8 mouse cellular contexts compared by ENCODE assay signal in the genomic region with DNA sequence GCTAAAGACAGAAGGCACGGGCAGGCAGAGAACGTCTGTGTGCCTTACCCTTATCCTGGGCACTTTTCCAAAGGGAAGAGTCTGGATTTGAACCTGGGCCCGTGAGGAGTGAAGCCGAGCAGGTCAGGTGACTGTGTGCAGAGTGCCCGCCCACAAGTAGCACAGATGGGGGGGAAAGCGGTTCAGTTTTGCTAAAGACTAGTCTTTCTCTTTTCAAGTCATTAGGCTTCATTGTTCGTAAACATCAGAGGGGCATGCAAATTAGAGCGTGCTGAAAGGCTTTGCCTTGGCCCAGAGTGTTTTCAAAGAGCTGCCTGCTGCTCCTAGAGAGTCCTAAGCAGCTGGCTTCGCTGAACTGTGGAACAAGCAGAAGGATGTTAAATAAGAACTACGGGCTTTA. TPM values are rescaled to one million over a fixed set of nuclear protein-coding genes. Genes with fewer than 3 reads are reported as not detected.
A peak's percentile ranks its signal among the peaks of the same experiment; 100 is the strongest.
DNase-seq lines count a peak whose midpoint lies in the region; ATAC-seq and TF ChIP-seq lines count a peak whose summit lies in the region.

No protein-coding gene starts in this region.

- no peaks in the 10 kb centered on the region for H3K27me3 ChIP-seq in neural tube, embryonic 13.5 days

- TF ChIP-seq CTCF in gastrocnemius, adult 2 months (IDR thresholded peaks at IDR 0.05) = no peak

- DNase-seq in gastrocnemius, adult 2 months = no peak
- no peak for DNase-seq in gastrocnemius, postnatal 10 days
- peak; percentile 57 for DNase-seq in embryo, embryonic 9.5 days (ENCODE audit: extremely low spot score)
- peak; percentile 59 to 61 for DNase-seq in layer of hippocampus, adult 8-10 months (ENCODE audit: low spot score in 2 of 2)
- no peak for DNase-seq in adrenal gland, adult 2 months
- DNase-seq in kidney, adult 11 months = no peak

- peak overlapping the region; percentile 46; the same call in 1 of the 2 replicates for H3K27ac ChIP-seq in gastrocnemius, adult 2 months
- H3K27ac ChIP-seq in neural tube, embryonic 13.5 days (replicated peaks) = peak overlapping the region; percentile 76

- no peaks in the 10 kb centered on the region for H3K9me3 ChIP-seq in neural tube, embryonic 13.5 days

- ATAC-seq in neural tube, embryonic 13.5 days (ENCODE audit: low read depth) = peak; percentile 83
- no peak for ATAC-seq in inflammation-experienced regulatory T-cells, adult 6 months

- peaks cover 54% of the 10 kb centered on the region for H3K4me1 ChIP-seq in neural tube, embryonic 13.5 days (replicated peaks)

- peaks cover 4% of the 10 kb centered on the region; the same call in 1 of the 2 replicates for H3K36me3 ChIP-seq in neural tube, embryonic 13.5 days

- intact Hi-C loops in gastrocnemius, adult 2 months (cut with DNase I) = no loop called here

- H3K9ac ChIP-seq in neural tube, embryonic 13.5 days = no peak overlapping the region; the same call in 1 of the 2 replicates

- no peak overlapping the region for H3K4me2 ChIP-seq in neural tube, embryonic 13.5 days

- H3K4me3 ChIP-seq in gastrocnemius, adult 2 months = no peak overlapping the region
- no peak overlapping the region for H3K4me3 ChIP-seq in neural tube, embryonic 13.5 days

- WGBS in neural tube, embryonic 13.5 days = 11% methylated on average over 10 of the region's 10 CpGs

RNA-seq across cellular contexts. Expression of a gene that starts 50.4 kb away (rescaled TPM):
- 10 to 100 TPM; 30.4 to 43.3 TPM for total RNA-seq in gastrocnemius, adult 2 months (2021)
- 10 to 100 TPM; 54.7 to 72.6 TPM for total RNA-seq in gastrocnemius, postnatal 10 days (2021)
- 10 to 100 TPM; 27.2 to 29.3 (median 28.4) TPM for total RNA-seq in layer of hippocampus, adult 8-10 months (2022)
- 9.6 and 12.6 TPM in 2 replicates for polyA plus RNA-seq in neural tube, embryonic 13.5 days (2015; fragmentation: Nextera tagmentation; extraction: Ambion mirVana)
- 10 to 100 TPM; 51.5 to 80.5 TPM for total RNA-seq in adrenal gland, adult 2 months (2021)
- 25.3 and 32.6 TPM in 2 replicates for polyA plus RNA-seq in adrenal gland, adult 2 months (2012; rRNA removed)
- polyA plus RNA-seq in inflammation-experienced regulatory T-cells, adult 6 months (2017; shearing (Covaris generic)) = 10 to 100 TPM; 28.3 to 33.9 (median 29.1) TPM

RNA-seq across cellular contexts. Expression of a gene that starts 59.3 kb away (rescaled TPM):
- not detected for total RNA-seq in gastrocnemius, adult 2 months (2021)
- under 1 TPM in 1 of 2 experiments, not detected in 1; 0.09 TPM for total RNA-seq in gastrocnemius, postnatal 10 days (2021)
- not detected for total RNA-seq in layer of hippocampus, adult 8-10 months (2022)
- polyA plus RNA-seq in neural tube, embryonic 13.5 days (2015; fragmentation: Nextera tagmentation; extraction: Ambion mirVana) = 0.22 TPM in 1 of 2 replicates, not detected in the other
- not detected for total RNA-seq in adrenal gland, adult 2 months (2021)
- polyA plus RNA-seq in adrenal gland, adult 2 months (2012; rRNA removed) = 0.06 and 0.13 TPM in 2 replicates
- polyA plus RNA-seq in inflammation-experienced regulatory T-cells, adult 6 months (2017; shearing (Covaris generic)) = under 1 TPM in 1 of 3 experiments, not detected in 2; 0.78 TPM

Comparison
In these comparisons a context has a peak if more than half of its experiments do, and no peak if none do; other contexts are left out.
1. DNase-seq: peak in embryo, embryonic 9.5 days (single experiment) and layer of hippocampus, adult 8-10 months (2 of 2); none in gastrocnemius, adult 2 months (single experiment), gastrocnemius, postnatal 10 days (single experiment), adrenal gland, adult 2 months (single experiment) and kidney, adult 11 months (single experiment).